Mouse (Mus musculus) stomach, postnatal 0 days (tissue): ENCODE results near the gene Mmd2. TPM values are rescaled to one million over a fixed set of nuclear protein-coding genes. Genes with fewer than 3 reads are reported as not detected.

Experiments
- ATAC-seq: fragments of 200-750 bp; cut with Nextera tagmentation; 2 replicates; pipeline ENCODE4 v1.8.0; 2017; ENCODE audit not compliant: low FRiP score, low TSS enrichment
- DNase-seq: peaks from one replicate; pipeline ENCODE4 v3.0.0-alpha.2; 2016; ENCODE audit warnings: low spot score
- H3K27ac ChIP-seq: fragments of 300-500 bp; sonication (generic); replicated peaks from 2 replicates; pipeline ENCODE4 v1.5.1; 2014; ENCODE audit warnings: mild to moderate bottlenecking, control low read depth
- H3K27me3 ChIP-seq: fragments of 300-500 bp; sonication (generic); 2 replicates; pipeline ENCODE4 v1.6.1; 2014; ENCODE audit warnings: low read length; ENCODE audit not compliant: control insufficient read depth, insufficient read depth
- H3K36me3 ChIP-seq: fragments of 300-500 bp; sonication (generic); 2 replicates; pipeline ENCODE4 v1.6.1; 2014; ENCODE audit warnings: low read length, mixed read lengths; ENCODE audit not compliant: control insufficient read depth, insufficient read depth
- H3K4me1 ChIP-seq: fragments of 300-500 bp; sonication (generic); replicated peaks from 2 replicates; pipeline ENCODE4 v1.6.1; 2014; ENCODE audit warnings: antibody characterized with exemption; ENCODE audit not compliant: control insufficient read depth, insufficient read depth
- H3K4me2 ChIP-seq: fragments of 300-500 bp; sonication (generic); replicated peaks from 2 replicates; pipeline ENCODE4 v1.6.1; 2014; ENCODE audit warnings: low read depth, mild to moderate bottlenecking, control low read depth, moderate library complexity
- H3K4me3 ChIP-seq: fragments of 300-500 bp; sonication (generic); 2 replicates; pipeline ENCODE4 v1.5.1; 2014; ENCODE audit warnings: low read depth, low read length, control low read depth
- H3K9ac ChIP-seq: fragments of 300-500 bp; sonication (generic); 2 replicates; pipeline ENCODE4 v1.6.1; 2014; ENCODE audit warnings: mild to moderate bottlenecking, low read length, control low read depth, mixed read lengths
- H3K9me3 ChIP-seq: fragments of 300-500 bp; sonication (generic); 2 replicates; pipeline ENCODE4 v1.6.1; 2016; ENCODE audit warnings: low read length; ENCODE audit not compliant: control insufficient read depth
- CTCF ChIP-seq: IDR thresholded peaks from 2 replicates; pipeline ENCODE4 v1.5.1; 2016; ENCODE audit warnings: antibody characterized with exemption, low read depth, mild to moderate bottlenecking, moderate library complexity
- EP300 ChIP-seq: optimal IDR thresholded peaks from 2 replicates; pipeline ENCODE3; 2016; ENCODE audit warnings: antibody characterized with exemption
- WGBS: fragments of 180-500 bp; shearing (Covaris S2); extraction: QIAGEN DNeasy Blood & Tissue Kit; methylation state at CpG from one replicate; pipeline ENCODE4 v1.1.7; 2014; 5-methylcytosine and 5-hydroxymethylcytosine counted together
- polyA plus RNA-seq: library from polyadenylated mRNA; unstranded; fragments of >200 nt; fragmentation: Nextera tagmentation; extraction: Ambion mirVana; gene quantifications from 2 replicates; pipeline ENCODE4 v1.2.1, GENCODE M21; 2015

Mmd2 gene
- polyA plus RNA-seq, 1 experiment from 2014 or later: 1.2 TPM

DNA sequence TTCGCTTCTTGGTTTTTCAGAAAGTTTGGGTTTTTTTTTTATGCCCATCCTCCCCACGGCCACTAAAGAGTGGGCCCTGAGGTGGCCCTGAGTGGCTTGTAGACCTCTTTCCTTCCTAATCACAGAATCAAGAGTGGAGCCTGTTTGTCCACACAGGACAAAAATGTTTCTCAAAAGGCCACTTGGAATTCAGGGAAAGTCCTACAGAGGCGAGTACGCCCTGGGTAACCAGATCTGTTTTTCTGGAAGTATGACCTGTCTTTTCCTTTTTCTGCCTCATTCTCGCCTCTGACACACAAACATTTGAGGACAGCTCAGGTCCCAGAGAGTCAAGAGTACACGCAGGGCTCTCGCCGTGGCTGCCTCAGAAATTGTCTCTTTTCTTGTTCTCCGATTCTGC lies 59.2 kb downstream of the Mmd2 start:
- no peak overlapping the region for H3K4me2 ChIP-seq
- H3K27ac ChIP-seq: no peak overlapping the region

GRCm38 (mm10) chr5:142547066-142547465 lies 61.5 kb downstream of the Mmd2 start:
- Histone ChIP-seq H3K4me2 (no peak overlapping the region), H3K9me3 (no peaks in the 10 kb centered on the region), H3K4me3 (no peak overlapping the region), H3K36me3 (no peaks in the 10 kb centered on the region), H3K4me1 (no peaks in the 10 kb centered on the region; the same call in 1 of the 2 replicates), H3K9ac (no peak overlapping the region), H3K27ac (no peak overlapping the region), H3K27me3 (no peaks in the 10 kb centered on the region)
- WGBS: 84% methylated on average over 3 of the region's 3 CpGs
- DNase-seq: no peak
- no peak for TF ChIP-seq CTCF
- no peak for ATAC-seq

More for the DNA sequence above, 59.2 kb downstream of the Mmd2 start:
- Histone ChIP-seq H3K9me3 (no peaks in the 10 kb centered on the region), H3K4me1 (no peaks in the 10 kb centered on the region; the same call in 1 of the 2 replicates), H3K36me3 (no peaks in the 10 kb centered on the region), H3K4me3 (no peak overlapping the region), H3K9ac (no peak overlapping the region), H3K27me3 (no peaks in the 10 kb centered on the region)
- 66% methylated on average over 9 of the region's 9 CpGs for WGBS
- TF ChIP-seq CTCF (no peak), EP300 (no peak)
- DNase-seq (no peak), ATAC-seq (no peak)

DNA sequence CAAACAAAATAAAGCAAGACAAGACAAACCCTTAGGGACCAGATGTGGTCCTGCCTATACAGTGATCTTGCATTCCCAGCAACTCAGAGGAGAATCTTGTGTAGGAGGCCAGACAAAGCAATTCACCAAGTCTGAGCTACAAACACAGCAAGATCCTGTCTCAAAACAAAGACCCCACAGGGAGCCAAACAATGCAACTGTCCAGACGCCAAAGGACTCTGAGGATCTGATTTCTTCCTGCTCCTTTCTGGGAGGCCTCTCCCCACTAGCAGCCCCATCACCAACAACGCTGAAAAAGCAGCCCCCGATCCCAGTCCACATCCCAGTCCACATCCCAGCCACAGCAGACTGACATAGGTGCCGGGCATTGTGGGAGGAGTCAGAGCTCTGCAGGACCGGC lies 62.3 kb downstream of the Mmd2 start:
- Histone ChIP-seq H3K4me1 (no peaks in the 10 kb centered on the region; the same call in 1 of the 2 replicates), H3K9ac (no peak overlapping the region), H3K36me3 (no peaks in the 10 kb centered on the region), H3K9me3 (no peaks in the 10 kb centered on the region), H3K4me2 (no peak overlapping the region), H3K4me3 (no peak overlapping the region), H3K27me3 (no peaks in the 10 kb centered on the region), H3K27ac (no peak overlapping the region)
- WGBS: 34% methylated on average over 5 of the region's 5 CpGs
- ATAC-seq (no peak), DNase-seq (no peak)
- no peak for TF ChIP-seq EP300
- no peak for TF ChIP-seq CTCF

DNA sequence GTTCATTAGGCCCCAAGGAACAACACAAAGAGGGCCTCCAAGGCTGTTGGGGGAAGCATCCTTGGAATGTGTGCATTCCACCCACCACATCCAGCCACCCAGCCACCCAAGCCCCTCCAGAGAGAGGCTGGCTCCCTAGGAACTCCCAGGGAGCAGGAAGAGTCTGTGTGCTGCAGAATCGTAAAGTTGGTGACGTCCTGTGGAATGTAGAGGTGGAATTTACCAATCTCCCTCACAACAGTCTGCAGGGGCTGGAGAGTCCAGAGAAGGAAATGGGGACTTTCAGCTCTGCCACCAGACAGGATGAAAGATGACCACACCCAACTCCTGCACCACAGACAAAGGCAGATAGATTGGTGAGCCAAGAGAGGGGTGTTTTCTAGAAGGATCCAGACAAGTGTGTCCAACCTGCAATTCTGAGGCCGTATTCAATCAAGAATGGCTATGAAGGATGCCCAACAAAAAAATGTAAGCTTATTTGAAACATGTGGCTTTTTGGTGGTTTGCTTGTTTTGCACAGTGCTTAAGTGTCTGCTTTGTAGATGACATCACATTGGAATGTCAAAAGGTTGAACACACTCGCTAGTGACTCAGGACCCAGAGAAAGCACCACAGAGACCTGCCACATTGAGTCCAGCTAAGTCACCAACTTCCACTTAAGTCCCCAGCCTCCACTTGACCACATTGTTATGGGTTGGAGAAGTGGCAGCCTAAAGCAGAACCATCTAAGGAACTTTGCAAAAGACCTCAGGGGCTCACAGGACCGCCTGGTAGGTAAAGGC lies 63.4 kb downstream of the Mmd2 start:
- Histone ChIP-seq H3K4me2 (no peak overlapping the region), H3K27me3 (no peaks in the 10 kb centered on the region), H3K9me3 (no peaks in the 10 kb centered on the region), H3K36me3 (no peaks in the 10 kb centered on the region), H3K27ac (no peak overlapping the region), H3K4me1 (no peaks in the 10 kb centered on the region), H3K9ac (no peak overlapping the region), H3K4me3 (no peak overlapping the region)
- DNase-seq (no peak), ATAC-seq (no peak)
- 58% methylated on average over 5 of the region's 5 CpGs for WGBS
- TF ChIP-seq CTCF (no peak), EP300 (no peak)

DNA sequence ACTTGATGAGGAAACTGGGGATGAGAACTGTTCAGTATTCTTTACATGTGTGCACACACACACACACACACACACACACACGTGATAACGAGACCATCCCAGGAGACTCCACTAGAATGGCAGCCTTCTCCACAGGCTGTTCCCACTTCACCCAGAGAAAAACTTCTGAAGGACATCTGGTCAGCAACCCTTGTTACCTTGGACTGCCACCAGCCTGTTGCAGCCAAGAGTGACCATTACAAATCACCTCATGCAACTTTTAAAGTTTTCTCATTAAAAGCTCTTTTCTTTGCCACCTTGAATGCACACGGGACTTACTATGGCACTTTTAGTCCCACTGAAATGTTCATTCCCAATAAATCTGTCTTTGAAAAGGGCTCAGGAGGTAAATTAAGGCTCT lies 71.3 kb downstream of the Mmd2 start:
- Histone ChIP-seq H3K4me2 (no peak overlapping the region), H3K27ac (no peak overlapping the region), H3K4me1 (no peaks in the 10 kb centered on the region), H3K9me3 (no peaks in the 10 kb centered on the region), H3K4me3 (no peak overlapping the region), H3K27me3 (no peaks in the 10 kb centered on the region), H3K36me3 (no peaks in the 10 kb centered on the region), H3K9ac (no peak overlapping the region)
- DNase-seq (no peak), ATAC-seq (no peak)
- TF ChIP-seq CTCF: no peak
- no peak for TF ChIP-seq EP300
- WGBS: 81% methylated on average over 3 of the region's 3 CpGs

- TF ChIP-seq CTCF: no peak
- no peak for TF ChIP-seq EP300
- Histone ChIP-seq H3K4me1 (no peaks in the 10 kb centered on the region), H3K4me3 (no peak overlapping the region), H3K4me2 (no peak overlapping the region), H3K9ac (no peak overlapping the region), H3K27me3 (no peaks in the 10 kb centered on the region), H3K36me3 (no peaks in the 10 kb centered on the region), H3K9me3 (no peaks in the 10 kb centered on the region), H3K27ac (no peak overlapping the region)
- WGBS: 70% methylated on average over 4 of the region's 4 CpGs
- no peak for DNase-seq
- ATAC-seq: no peak
These were observed 73.2 kb downstream of the Mmd2 start for GRCm38 (mm10) chr5:142535388-142535787.
